ENCODE assay signal across 33 mouse cellular contexts in the genomic region with DNA sequence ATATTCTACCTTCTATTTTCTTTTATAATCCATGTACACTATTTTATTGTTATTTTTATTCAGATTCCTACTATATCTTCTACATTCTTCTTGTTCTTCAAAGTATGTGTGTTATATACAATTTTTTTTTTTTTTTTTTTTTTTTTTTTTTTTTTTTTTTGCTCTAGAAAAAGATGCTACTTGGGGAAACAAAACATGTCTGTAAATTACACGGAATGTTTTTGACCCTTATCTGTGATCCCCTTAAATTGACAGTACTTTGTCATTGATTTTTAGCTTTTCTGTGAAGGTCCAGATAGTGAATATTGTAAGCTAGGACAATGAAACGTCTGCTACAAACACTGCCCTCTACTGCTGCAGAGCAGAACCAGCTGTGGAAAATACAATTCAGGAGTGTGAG.
A peak's percentile ranks its signal among the peaks of the same experiment; 100 is the strongest.
DNase-seq lines count a peak whose midpoint lies in the region; ATAC-seq and TF ChIP-seq lines count a peak whose summit lies in the region.
"Had no signal": no experiment of that assay in that cellular context is flagged by ENCODE, and none has a peak within 500 bp of the region (broad histone marks: within the 10 kb centered on the region; RNA-seq: fewer than 3 reads in every experiment).

No protein-coding gene starts in this region.

- H3K27me3 ChIP-seq in intestine, postnatal 0 days (replicated peaks; ENCODE audit: control insufficient read depth, insufficient read depth, low read length): no peaks in the 10 kb centered on the region
- H3K27me3 ChIP-seq in intestine, embryonic 16.5 days (replicated peaks; ENCODE audit: control insufficient read depth, insufficient read depth, low read length): no peaks in the 10 kb centered on the region
- no peaks in the 10 kb centered on the region for H3K27me3 ChIP-seq in E14TG2a.4 (ENCODE audit: insufficient read depth, low read length)
- H3K27me3 ChIP-seq: embryonic facial prominence, embryonic 12.5 days; forebrain, embryonic 15.5 days; heart, embryonic 13.5 days; hindbrain, embryonic 15.5 days; intestine, embryonic 15.5 days; kidney, embryonic 15.5 days; limb, embryonic 15.5 days; liver, embryonic 13.5 days; neural tube, embryonic 13.5 days had no signal

- no peak overlapping the region for H3K4me2 ChIP-seq in intestine, postnatal 0 days (replicated peaks; ENCODE audit: low read depth)
- no peak overlapping the region for H3K4me2 ChIP-seq in intestine, embryonic 16.5 days (ENCODE audit: low read depth, low read length)
- H3K4me2 ChIP-seq: embryonic facial prominence, embryonic 12.5 days; forebrain, embryonic 15.5 days; heart, embryonic 13.5 days; hindbrain, embryonic 15.5 days; intestine, embryonic 15.5 days; kidney, embryonic 15.5 days; limb, embryonic 15.5 days; liver, embryonic 13.5 days; neural tube, embryonic 13.5 days had no signal

- H3K4me1 ChIP-seq in intestine, postnatal 0 days (replicated peaks; ENCODE audit: control insufficient read depth, insufficient read depth, low read length): no peaks in the 10 kb centered on the region
- H3K4me1 ChIP-seq in intestine, embryonic 16.5 days (ENCODE audit: control insufficient read depth, insufficient read depth, low read length): no peaks in the 10 kb centered on the region
- H3K4me1 ChIP-seq in E14TG2a.4 (replicated peaks; ENCODE audit: low read depth, low read length): peaks cover 4% of the 10 kb centered on the region
- H3K4me1 ChIP-seq: embryonic facial prominence, embryonic 12.5 days; forebrain, embryonic 10.5 days; forebrain, embryonic 15.5 days; heart, embryonic 13.5 days; hindbrain, embryonic 10.5 days; hindbrain, embryonic 15.5 days; intestine, embryonic 15.5 days; kidney, embryonic 15.5 days; limb, embryonic 10.5 days; limb, embryonic 15.5 days; liver, embryonic 13.5 days; midbrain, embryonic 10.5 days; neural tube, embryonic 13.5 days had no signal

- H3K27ac ChIP-seq in intestine, postnatal 0 days (ENCODE audit: low read depth, low read length): no peak overlapping the region
- no peak overlapping the region for H3K27ac ChIP-seq in intestine, embryonic 16.5 days (ENCODE audit: low read length)
- H3K27ac ChIP-seq: embryonic facial prominence, embryonic 12.5 days; forebrain, embryonic 10.5 days; forebrain, embryonic 15.5 days; heart, embryonic 13.5 days; hindbrain, embryonic 10.5 days; hindbrain, embryonic 15.5 days; intestine, embryonic 15.5 days; kidney, embryonic 15.5 days; limb, embryonic 10.5 days; limb, embryonic 15.5 days; liver, embryonic 13.5 days; midbrain, embryonic 10.5 days; neural tube, embryonic 13.5 days had no signal

- 67% methylated on average over 2 of the region's 2 CpGs for WGBS in intestine, postnatal 0 days
- WGBS in intestine, embryonic 16.5 days: 75% methylated on average over 2 of the region's 2 CpGs

- no peaks in the 10 kb centered on the region; the same call in 1 of the 2 replicates for H3K36me3 ChIP-seq in intestine, postnatal 0 days (ENCODE audit: control insufficient read depth, insufficient read depth)
- H3K36me3 ChIP-seq in intestine, embryonic 16.5 days (ENCODE audit: control insufficient read depth, insufficient read depth, low read length): no peaks in the 10 kb centered on the region
- peaks cover 9% of the 10 kb centered on the region for H3K36me3 ChIP-seq in E14TG2a.4 (ENCODE audit: insufficient read depth, low read length)
- H3K36me3 ChIP-seq: intestine, embryonic 15.5 days had no signal

- no peak overlapping the region for H3K9ac ChIP-seq in intestine, postnatal 0 days (ENCODE audit: low read depth, low read length)
- no peak overlapping the region for H3K9ac ChIP-seq in intestine, embryonic 16.5 days (ENCODE audit: low read depth, low read length)
- H3K9ac ChIP-seq: embryonic facial prominence, embryonic 12.5 days; forebrain, embryonic 15.5 days; heart, embryonic 13.5 days; hindbrain, embryonic 15.5 days; intestine, embryonic 15.5 days; kidney, embryonic 15.5 days; limb, embryonic 15.5 days; liver, embryonic 13.5 days; neural tube, embryonic 13.5 days had no signal

- H3K9me3 ChIP-seq in intestine, postnatal 0 days (ENCODE audit: control insufficient read depth): no peaks in the 10 kb centered on the region
- no peaks in the 10 kb centered on the region for H3K9me3 ChIP-seq in intestine, embryonic 16.5 days (ENCODE audit: control insufficient read depth, low read length)
- H3K9me3 ChIP-seq in E14TG2a.4 (ENCODE audit: low read length): no peaks in the 10 kb centered on the region
- H3K9me3 ChIP-seq: embryonic facial prominence, embryonic 12.5 days; forebrain, embryonic 10.5 days; forebrain, embryonic 15.5 days; heart, embryonic 13.5 days; hindbrain, embryonic 10.5 days; hindbrain, embryonic 15.5 days; intestine, embryonic 15.5 days; kidney, embryonic 15.5 days; limb, embryonic 10.5 days; limb, embryonic 15.5 days; liver, embryonic 13.5 days; midbrain, embryonic 10.5 days; neural tube, embryonic 13.5 days had no signal

- peak; percentile 15 for DNase-seq in 3T3-L1 (ENCODE audit: low read depth, low spot score)
- DNase-seq in R1 (ENCODE audit: low read depth, low spot score): peak; percentile 17
- no peak for DNase-seq in adrenal gland, postnatal 36 days
- no peak for DNase-seq in urinary bladder, adult 18-20 months (ENCODE audit: low spot score in 2 of 2)
- DNase-seq: adrenal gland, postnatal 10 days; B cell, adult 2 months; cerebellum, adult 11-12 months; cerebellum, adult 9-11 months; embryo, embryonic 11 days; heart, postnatal 10 days; kidney, postnatal 25 days; liver, embryonic 13.5 days; lung, adult 2 months; lung, postnatal 14 days; right cerebral cortex, postnatal 4 days; thymus, adult 2 months had no signal

- ATAC-seq in intestine, postnatal 0 days: no peak
- no peak for ATAC-seq in intestine, embryonic 16.5 days
- ATAC-seq: forebrain, embryonic 15.5 days; intestine, embryonic 15.5 days; midbrain, embryonic 16.5 days had no signal

- no peak overlapping the region for H3K4me3 ChIP-seq in intestine, postnatal 0 days (ENCODE audit: low read depth, low read length)
- H3K4me3 ChIP-seq in intestine, embryonic 16.5 days (ENCODE audit: low read length): no peak overlapping the region
- no peak overlapping the region for H3K4me3 ChIP-seq in E14TG2a.4 (replicated peaks; ENCODE audit: low read length)
- H3K4me3 ChIP-seq: embryonic facial prominence, embryonic 12.5 days; forebrain, embryonic 10.5 days; forebrain, embryonic 15.5 days; heart, embryonic 13.5 days; hindbrain, embryonic 10.5 days; hindbrain, embryonic 15.5 days; intestine, embryonic 15.5 days; kidney, embryonic 15.5 days; limb, embryonic 10.5 days; limb, embryonic 15.5 days; liver, embryonic 13.5 days; midbrain, embryonic 10.5 days; myocyte; neural tube, embryonic 13.5 days had no signal

- TF ChIP-seq CTCF in intestine, postnatal 0 days (IDR thresholded peaks at IDR 0.05; ENCODE audit: low read depth): peak; percentile 16; the same call in 1 of the 2 replicates
- 0 out of 2 replicates have a peak, but pooled peaks have one; percentile 18 for TF ChIP-seq CTCF in E14TG2a.4 (conservative IDR thresholded peaks at IDR 0.05; ENCODE audit: low read length)

Comparison
In these comparisons a context has a peak if more than half of its experiments do, and no peak if none do; other contexts are left out.
1. DNase-seq: peak in 3T3-L1 (single experiment) and R1 (single experiment); none in adrenal gland, postnatal 36 days (0 of 2) and urinary bladder, adult 18-20 months (0 of 2).